Comparison of ENCODE assay signal across 22 mouse cellular contexts in the genomic region with DNA sequence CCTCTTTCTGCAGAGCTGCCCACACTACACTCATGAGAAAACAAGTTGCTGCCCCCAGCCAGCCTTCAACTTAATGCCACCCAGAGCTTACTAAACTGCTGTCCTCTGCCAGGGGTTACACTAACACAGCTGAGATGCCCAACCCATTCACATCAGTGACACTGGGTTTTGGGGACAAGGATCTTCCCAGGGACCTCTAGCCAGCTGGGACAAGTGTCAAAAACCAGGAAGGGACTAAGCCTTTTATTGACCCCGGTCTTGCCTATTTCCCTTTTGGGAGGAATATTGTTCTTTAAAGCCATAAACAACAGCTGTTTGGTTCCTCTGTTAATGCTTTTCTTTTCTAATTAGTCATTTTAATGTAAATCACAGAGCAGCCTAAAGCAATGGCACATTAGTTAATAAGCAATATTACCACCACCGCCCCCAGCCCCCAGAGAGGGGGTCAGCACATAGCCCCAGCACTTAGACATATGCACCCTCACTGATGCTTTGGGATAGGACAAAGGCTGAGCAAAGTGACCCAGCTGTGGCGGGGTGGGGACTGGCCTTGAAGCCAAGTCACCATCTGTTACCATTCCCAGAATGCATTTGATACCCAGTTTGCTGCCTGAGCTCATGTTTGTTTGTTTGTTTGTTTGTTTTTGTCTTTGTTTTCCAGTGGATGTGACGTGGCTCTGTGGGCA.
DNase-seq lines count a peak whose midpoint lies in the region; ATAC-seq and TF ChIP-seq lines count a peak whose summit lies in the region.
"Had no signal": no experiment of that assay in that cellular context is flagged by ENCODE, and none has a peak within 500 bp of the region (broad histone marks: within the 10 kb centered on the region; RNA-seq: fewer than 3 reads in every experiment).

No protein-coding gene starts in this region.

- H3K27ac ChIP-seq in forebrain, embryonic 10.5 days: peak overlapping the region; percentile 65
- no peak overlapping the region for H3K27ac ChIP-seq in forebrain, postnatal 0 days (ENCODE audit: low read depth, low read length)
- H3K27ac ChIP-seq in forebrain, embryonic 16.5 days (ENCODE audit: low read length): peak overlapping the region; percentile 16
- H3K27ac ChIP-seq in midbrain, embryonic 12.5 days (replicated peaks): peak overlapping the region; percentile 69
- H3K27ac ChIP-seq: embryonic facial prominence, embryonic 13.5 days; gastrocnemius, adult 2 months; heart, adult 2 months; intestine, embryonic 15.5 days; liver, embryonic 12.5 days; lung, embryonic 15.5 days; stomach, embryonic 15.5 days had no signal

- H3K9me3 ChIP-seq in forebrain, embryonic 10.5 days: peaks cover 3% of the 10 kb centered on the region; the same call in 1 of the 2 replicates
- 0 out of 2 replicates have a peak, but pooled peaks cover 5% of the 10 kb centered on the region for H3K9me3 ChIP-seq in forebrain, postnatal 0 days (ENCODE audit: low read length)
- peaks cover 4% of the 10 kb centered on the region; the same call in 1 of the 2 replicates for H3K9me3 ChIP-seq in forebrain, embryonic 16.5 days (ENCODE audit: control insufficient read depth, low read length)
- 0 out of 2 replicates have a peak, but pooled peaks cover 6% of the 10 kb centered on the region for H3K9me3 ChIP-seq in midbrain, embryonic 12.5 days
- H3K9me3 ChIP-seq: embryonic facial prominence, embryonic 13.5 days; intestine, embryonic 15.5 days; liver, embryonic 12.5 days; lung, embryonic 15.5 days; stomach, embryonic 15.5 days had no signal

- H3K4me2 ChIP-seq in forebrain, postnatal 0 days (ENCODE audit: low read depth): no peak overlapping the region
- no peak overlapping the region for H3K4me2 ChIP-seq in forebrain, embryonic 16.5 days (ENCODE audit: low read length)
- no peak overlapping the region for H3K4me2 ChIP-seq in midbrain, embryonic 12.5 days (replicated peaks)
- H3K4me2 ChIP-seq: embryonic facial prominence, embryonic 13.5 days; intestine, embryonic 15.5 days; liver, embryonic 12.5 days; lung, embryonic 15.5 days; stomach, embryonic 15.5 days had no signal

- WGBS in forebrain, embryonic 10.5 days: 81% methylated on average over 4 of the region's 4 CpGs
- WGBS in forebrain, postnatal 0 days: 38% methylated on average over 4 of the region's 4 CpGs
- 34% methylated on average over 4 of the region's 4 CpGs for WGBS in forebrain, embryonic 16.5 days
- WGBS in midbrain, embryonic 12.5 days: 57% methylated on average over 4 of the region's 4 CpGs

- H3K27me3 ChIP-seq in forebrain, embryonic 10.5 days (ENCODE audit: poor library complexity, severe bottlenecking): no peaks in the 10 kb centered on the region
- no peaks in the 10 kb centered on the region for H3K27me3 ChIP-seq in forebrain, postnatal 0 days (ENCODE audit: insufficient read depth, low read length)
- no peaks in the 10 kb centered on the region for H3K27me3 ChIP-seq in forebrain, embryonic 16.5 days (replicated peaks; ENCODE audit: control insufficient read depth, insufficient read depth, low read length)
- H3K27me3 ChIP-seq in midbrain, embryonic 12.5 days: no peaks in the 10 kb centered on the region
- H3K27me3 ChIP-seq: embryonic facial prominence, embryonic 13.5 days; intestine, embryonic 15.5 days; liver, embryonic 12.5 days; lung, embryonic 15.5 days; stomach, embryonic 15.5 days had no signal

- TF ChIP-seq CTCF in forebrain, postnatal 0 days (IDR thresholded peaks at IDR 0.05; ENCODE audit: low read depth): no peak

- H3K4me1 ChIP-seq in forebrain, embryonic 10.5 days: peaks cover 21% of the 10 kb centered on the region
- no peaks in the 10 kb centered on the region for H3K4me1 ChIP-seq in forebrain, postnatal 0 days (ENCODE audit: insufficient read depth)
- H3K4me1 ChIP-seq in forebrain, embryonic 16.5 days (replicated peaks; ENCODE audit: control insufficient read depth, insufficient read depth, low read length): peaks cover 14% of the 10 kb centered on the region
- peaks cover 17% of the 10 kb centered on the region for H3K4me1 ChIP-seq in midbrain, embryonic 12.5 days
- H3K4me1 ChIP-seq: intestine, embryonic 15.5 days; liver, embryonic 12.5 days; lung, embryonic 15.5 days; stomach, embryonic 15.5 days had no signal

- H3K36me3 ChIP-seq in forebrain, embryonic 10.5 days (replicated peaks): no peaks in the 10 kb centered on the region; the same call in 1 of the 2 replicates
- 0 out of 2 replicates have a peak, but pooled peaks cover 7% of the 10 kb centered on the region for H3K36me3 ChIP-seq in forebrain, postnatal 0 days (ENCODE audit: insufficient read depth)
- H3K36me3 ChIP-seq in forebrain, embryonic 16.5 days (ENCODE audit: control insufficient read depth, insufficient read depth): no peaks in the 10 kb centered on the region
- H3K36me3 ChIP-seq in midbrain, embryonic 12.5 days: no peaks in the 10 kb centered on the region
- H3K36me3 ChIP-seq: intestine, embryonic 15.5 days; lung, embryonic 15.5 days; stomach, embryonic 15.5 days had no signal

- no peak overlapping the region for H3K9ac ChIP-seq in forebrain, postnatal 0 days
- no peak overlapping the region for H3K9ac ChIP-seq in forebrain, embryonic 16.5 days (replicated peaks; ENCODE audit: low read depth, low read length)
- H3K9ac ChIP-seq in midbrain, embryonic 12.5 days (replicated peaks): no peak overlapping the region
- H3K9ac ChIP-seq: embryonic facial prominence, embryonic 13.5 days; intestine, embryonic 15.5 days; liver, embryonic 12.5 days; lung, embryonic 15.5 days; stomach, embryonic 15.5 days had no signal

- DNase-seq in forebrain, embryonic 10.5 days (ENCODE audit: extremely low spot score, low spot score): no peak
- no peak for DNase-seq in forebrain, postnatal 0 days
- peak; percentile 59 for DNase-seq in retina, embryonic 14.5 days (ENCODE audit: low spot score)
- no peak for DNase-seq in left cerebral cortex, adult 9 months (ENCODE audit: low spot score in 2 of 2)
- DNase-seq in MN1 (ENCODE audit: low spot score): no peak
- DNase-seq in left cerebral cortex, postnatal 14 days (ENCODE audit: low spot score in 2 of 2): no peak
- DNase-seq: cerebellum, adult 2 months; gastrocnemius, adult 2 months; heart, adult 2 months; heart, postnatal 10 days; kidney, postnatal 10 days; left cerebral cortex, postnatal 4 days; spleen, adult 18-20 months; thymus, postnatal 36 days had no signal

- intact Hi-C loops in left cerebral cortex, postnatal 14 days (cut with DNase I): no loop called here

- H3K4me3 ChIP-seq in forebrain, embryonic 10.5 days: no peak overlapping the region
- H3K4me3 ChIP-seq in forebrain, postnatal 0 days (ENCODE audit: low read depth, low read length): no peak overlapping the region
- no peak overlapping the region for H3K4me3 ChIP-seq in forebrain, embryonic 16.5 days (replicated peaks; ENCODE audit: low read length)
- H3K4me3 ChIP-seq in midbrain, embryonic 12.5 days: no peak overlapping the region
- H3K4me3 ChIP-seq: embryonic facial prominence, embryonic 13.5 days; gastrocnemius, adult 2 months; heart, adult 2 months; intestine, embryonic 15.5 days; liver, embryonic 12.5 days; lung, embryonic 15.5 days; myocyte; stomach, embryonic 15.5 days had no signal

- no peak for ATAC-seq in forebrain, postnatal 0 days
- peak; percentile 54; the same call in 1 of the 2 replicates for ATAC-seq in forebrain, embryonic 16.5 days
- ATAC-seq in midbrain, embryonic 12.5 days (ENCODE audit: low FRiP score, low read depth): 0 out of 2 replicates have a peak, but pooled peaks have one; percentile 38
- ATAC-seq: intestine, embryonic 15.5 days; liver, embryonic 12.5 days had no signal
